Mouse (Mus musculus): Measurements from ENCODE around the gene Hspa14. TPM values are rescaled to one million over a fixed set of nuclear protein-coding genes. Genes with fewer than 3 reads are reported as not detected.

Gene Hspa14
- total RNA-seq (2021), result 10 to 100 TPM; 54.2 to 58.8 TPM
- long read RNA-seq, experiment 1, transcript Hspa14-201 (14 exons, 1,795 nt), result major isoform, 24 of 35 reads
- long read RNA-seq, experiment 1, partial matches to known transcripts, result 4 of 35 reads
- long read RNA-seq, experiment 1, other reads (novel, unspliced or antisense), result 6 of 35 reads
- long read RNA-seq, experiment 2, transcript Hspa14-201 (14 exons, 1,795 nt), result major isoform, 22 of 30 reads
- long read RNA-seq, experiment 2, partial matches to known transcripts, result 0 of 30 reads
- long read RNA-seq, experiment 2, other reads (novel, unspliced or antisense), result 6 of 30 reads

DNA sequence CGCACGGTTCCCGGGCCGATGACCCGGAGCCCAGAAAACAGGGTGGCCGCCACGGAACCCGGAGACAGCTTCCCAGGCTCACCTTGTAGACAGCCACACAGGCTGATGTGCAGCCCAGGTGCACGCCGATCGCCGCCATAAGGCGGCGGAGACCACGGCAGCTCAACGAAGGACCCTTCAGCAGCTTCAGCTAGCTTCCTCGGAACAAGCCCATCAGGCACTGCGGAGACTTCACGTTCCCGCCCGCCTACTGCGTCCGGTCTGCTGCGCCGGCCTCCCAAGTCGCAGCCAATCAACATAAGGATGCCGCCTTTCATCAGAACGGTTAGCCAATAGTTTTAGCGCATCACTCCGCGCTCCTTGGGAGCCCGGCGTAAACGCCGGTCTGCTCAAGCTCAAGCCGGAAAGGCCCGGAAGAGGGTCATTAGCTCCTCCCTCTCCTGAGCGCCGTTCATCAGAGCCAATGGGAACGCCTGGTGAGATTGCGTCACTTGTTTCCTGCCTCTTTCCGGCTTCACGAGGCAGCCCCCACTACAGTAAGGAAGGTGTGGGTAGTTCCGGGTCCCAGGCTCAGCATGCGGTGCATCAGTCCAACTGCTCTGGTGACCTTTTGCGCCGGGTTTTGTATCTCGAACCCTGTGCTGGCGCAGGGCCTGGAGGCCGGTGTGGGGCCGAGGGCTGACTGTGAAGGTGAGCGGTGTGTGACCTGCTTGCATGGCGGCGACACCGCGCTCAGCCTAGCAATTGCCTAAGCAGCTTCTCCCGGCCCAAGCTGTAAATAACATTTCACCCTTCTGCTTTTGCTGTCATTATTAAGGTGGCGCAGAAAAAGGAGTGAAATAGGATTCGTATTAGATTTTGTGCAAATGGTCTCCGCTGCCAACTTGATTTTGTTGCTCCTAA, at the start of gene Hspa14, which contains the start of the genes Gm45902 and Cdnf:
Gene Hspa14, minus strand, starts transcription at position 263 of the 903 bp plus-strand sequence.
Gene Gm45902, minus strand, starts transcription at position 239 of the 903 bp plus-strand sequence.
Gene Cdnf, plus strand, starts transcription at position 479 of the 903 bp plus-strand sequence.
- no peak for TF ChIP-seq CTCF (conservative IDR thresholded peaks at IDR 0.05)
- H3K27ac ChIP-seq, result peak within 1 kb of the TSS; percentile 97
- H3K4me3 ChIP-seq, result peak within 1 kb of the TSS; percentile 58
- DNase-seq (ENCODE audit: low spot score in 2 of 2), result peak; percentile 93 to 98

DNA sequence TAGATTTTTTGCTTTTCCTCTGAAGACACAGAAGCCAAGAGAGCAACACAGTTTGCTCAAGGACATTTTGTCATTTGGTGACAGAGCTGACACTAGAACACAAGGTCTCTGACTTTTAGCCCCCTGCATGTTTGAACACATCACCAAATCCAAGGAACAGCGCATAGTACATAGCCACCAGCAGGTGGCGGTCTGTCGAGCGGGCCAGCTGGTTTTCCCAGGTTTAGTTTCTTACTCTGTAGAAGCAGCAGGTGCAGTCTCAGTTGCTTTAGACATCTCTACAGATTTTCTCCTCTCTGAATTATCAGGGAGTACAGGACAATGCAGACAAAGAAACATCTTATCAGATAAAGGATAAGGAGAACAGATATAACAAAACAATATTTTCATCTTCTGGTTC, 34.0 kb upstream of the Hspa14 start:
- TF ChIP-seq CTCF (conservative IDR thresholded peaks at IDR 0.05), result peak; percentile 98
- DNase-seq (ENCODE audit: low spot score in 2 of 2), result peak; percentile 51 to 58
- Histone ChIP-seq H3K27ac (no peak overlapping the region), H3K4me3 (no peak overlapping the region)

DNA sequence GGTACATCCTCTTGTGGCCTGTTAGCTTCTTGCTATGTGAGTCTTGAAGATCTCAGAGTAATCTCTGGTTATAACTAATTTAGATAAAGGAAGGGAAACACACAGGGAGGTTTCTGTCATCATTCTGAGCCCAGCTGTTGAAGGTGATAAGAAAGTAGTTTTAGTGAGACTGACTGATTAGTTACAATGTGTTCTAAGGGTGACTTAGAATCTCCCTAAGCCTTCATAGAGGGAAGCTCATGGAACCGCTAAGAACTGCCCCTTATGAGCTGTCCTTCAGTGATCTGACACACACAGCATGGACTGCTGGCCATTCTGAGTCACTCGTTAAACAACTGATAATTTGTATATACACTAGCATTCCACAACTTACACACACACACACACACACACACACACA, 33.4 kb upstream of the Hspa14 start:
- no peak for TF ChIP-seq CTCF (conservative IDR thresholded peaks at IDR 0.05)
- no peak for DNase-seq (ENCODE audit: low spot score in 2 of 2)
- no peak overlapping the region for H3K27ac ChIP-seq

DNA sequence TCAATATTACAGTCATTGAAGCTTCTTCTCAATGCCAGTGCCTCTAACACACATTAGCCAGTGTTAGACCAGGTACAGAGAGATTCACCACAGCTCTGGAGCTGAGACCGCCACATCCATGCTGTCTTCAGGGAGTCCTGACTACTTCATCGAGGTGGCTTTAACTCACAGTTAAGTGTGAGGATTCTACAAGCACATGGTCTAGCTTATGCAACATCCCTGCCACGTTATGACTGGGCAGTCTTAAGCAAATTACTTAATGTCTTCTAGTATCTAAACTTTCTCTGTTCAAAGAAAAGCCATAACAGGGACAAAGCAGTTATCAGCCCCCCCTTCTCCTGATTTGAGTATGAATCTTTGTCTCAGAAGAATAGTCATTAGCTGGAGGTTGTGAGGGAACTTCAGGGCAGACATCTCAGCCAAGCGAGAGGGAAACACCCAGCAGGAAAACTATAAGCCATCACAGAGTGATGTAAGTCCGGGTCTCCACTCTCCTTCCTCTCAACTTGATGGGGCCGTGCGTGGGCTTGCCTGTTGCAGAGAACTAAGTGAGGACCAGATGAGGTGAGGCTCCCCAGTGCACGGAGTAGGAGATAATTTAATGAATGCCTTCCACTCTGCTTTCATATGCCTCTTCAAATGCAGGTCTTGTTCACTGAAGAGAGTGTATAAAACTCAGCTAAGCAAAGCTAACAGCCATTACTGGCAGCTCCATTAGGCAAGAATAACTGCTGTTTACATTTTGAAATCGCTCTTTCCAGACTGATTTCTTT, 28.9 kb upstream of the Hspa14 start:
- Histone ChIP-seq H3K4me3 (no peak overlapping the region), H3K27ac (no peak overlapping the region)
- DNase-seq (ENCODE audit: low spot score in 2 of 2), result no peak
- TF ChIP-seq CTCF (conservative IDR thresholded peaks at IDR 0.05), result no peak

More for the DNA sequence above, 33.4 kb upstream of the Hspa14 start:
- no peak overlapping the region for H3K4me3 ChIP-seq

DNA sequence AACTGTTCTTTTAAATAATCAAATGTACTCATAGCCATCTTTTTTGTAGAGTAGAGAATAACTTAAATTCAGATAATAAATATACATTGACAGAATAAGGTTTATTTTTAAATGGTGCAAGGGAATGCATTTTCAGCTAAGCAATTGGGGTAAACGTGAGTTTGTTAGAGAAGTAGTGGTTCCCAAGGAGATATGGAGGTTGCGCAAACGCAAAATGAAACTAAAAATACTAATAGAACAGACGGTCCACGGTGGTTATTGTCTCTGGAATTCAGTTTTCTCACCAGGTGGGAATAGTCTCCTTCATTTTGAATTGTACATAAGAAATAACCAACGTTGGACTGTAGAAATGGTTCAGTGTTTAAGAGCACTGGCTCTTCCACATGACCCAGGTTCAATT, 13.7 kb upstream of the Hspa14 start:
- TF ChIP-seq CTCF (conservative IDR thresholded peaks at IDR 0.05), result no peak
- DNase-seq (ENCODE audit: low spot score in 2 of 2), result no peak
- no peak overlapping the region for H3K27ac ChIP-seq
- no peak overlapping the region for H3K4me3 ChIP-seq

DNA sequence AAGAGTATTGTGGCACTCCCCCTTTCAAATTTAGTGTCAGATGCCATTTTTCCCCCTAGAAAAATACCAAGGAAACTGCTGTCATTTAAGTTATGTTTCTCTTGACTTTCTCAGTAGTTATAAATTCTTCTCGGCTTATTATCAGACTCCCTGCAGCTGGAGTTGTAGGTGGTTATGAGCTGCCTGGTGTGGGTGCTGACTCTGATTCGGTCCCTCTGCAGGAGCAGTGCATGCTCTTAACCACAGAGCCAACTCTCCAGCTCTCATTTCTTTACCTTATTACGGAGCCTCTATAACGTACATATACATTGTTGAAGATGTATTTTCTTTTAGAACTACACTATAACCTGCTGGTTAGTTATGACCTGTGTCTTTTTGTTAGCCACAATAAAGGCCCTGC, 9.9 kb upstream of the Hspa14 start:
- TF ChIP-seq CTCF (conservative IDR thresholded peaks at IDR 0.05), result no peak
- DNase-seq (ENCODE audit: low spot score in 2 of 2), result no peak
- H3K27ac ChIP-seq, result no peak overlapping the region
- no peak overlapping the region for H3K4me3 ChIP-seq

DNA sequence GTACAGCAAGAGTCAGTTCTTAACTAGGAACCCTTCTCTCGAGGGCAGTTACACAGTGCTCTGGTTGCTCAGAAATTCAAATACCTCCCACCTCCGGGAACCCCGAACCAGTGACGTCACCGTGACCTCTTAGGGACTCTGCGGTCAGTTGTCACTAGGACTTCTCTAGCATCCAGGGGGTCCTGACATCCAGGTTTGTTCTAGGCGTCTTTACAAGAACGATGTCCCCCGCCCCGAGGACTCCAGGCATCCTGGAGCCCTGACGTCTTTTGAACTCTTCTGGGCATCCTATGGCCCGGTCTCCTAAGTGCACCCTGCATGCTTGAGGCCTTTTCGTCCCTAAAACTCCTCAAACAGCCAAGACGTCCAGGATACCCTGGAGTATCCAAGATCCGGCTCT, 538 bp downstream of the Hspa14 start:
- Histone ChIP-seq H3K27ac (peak overlapping the region; percentile 89), H3K4me3 (peak overlapping the region; percentile 58)
- TF ChIP-seq CTCF (conservative IDR thresholded peaks at IDR 0.05), result no peak
- no peak for DNase-seq (ENCODE audit: low spot score in 2 of 2)

DNA sequence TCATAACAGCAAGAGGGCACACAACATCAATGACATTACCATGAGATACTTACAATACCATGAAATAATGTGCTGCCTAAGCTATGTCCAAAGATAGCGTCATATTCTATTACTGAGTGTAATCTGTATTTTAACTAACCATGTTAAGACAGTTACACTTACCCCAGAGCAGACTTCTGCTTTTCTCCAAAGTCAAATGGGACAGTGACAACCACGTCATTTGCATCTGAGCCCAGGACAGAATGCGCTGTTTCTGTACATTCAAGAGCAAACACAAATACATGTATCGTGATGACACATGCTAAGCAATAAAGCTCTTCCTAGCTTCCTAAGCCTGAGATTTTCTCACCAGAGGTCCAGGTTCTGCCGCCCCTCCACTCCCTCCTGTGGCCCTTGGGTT, 11.7 kb downstream of the Hspa14 start:
- Histone ChIP-seq H3K4me3 (no peak overlapping the region), H3K27ac (no peak overlapping the region)
- DNase-seq (ENCODE audit: low spot score in 2 of 2), result no peak
- no peak for TF ChIP-seq CTCF (conservative IDR thresholded peaks at IDR 0.05)

DNA sequence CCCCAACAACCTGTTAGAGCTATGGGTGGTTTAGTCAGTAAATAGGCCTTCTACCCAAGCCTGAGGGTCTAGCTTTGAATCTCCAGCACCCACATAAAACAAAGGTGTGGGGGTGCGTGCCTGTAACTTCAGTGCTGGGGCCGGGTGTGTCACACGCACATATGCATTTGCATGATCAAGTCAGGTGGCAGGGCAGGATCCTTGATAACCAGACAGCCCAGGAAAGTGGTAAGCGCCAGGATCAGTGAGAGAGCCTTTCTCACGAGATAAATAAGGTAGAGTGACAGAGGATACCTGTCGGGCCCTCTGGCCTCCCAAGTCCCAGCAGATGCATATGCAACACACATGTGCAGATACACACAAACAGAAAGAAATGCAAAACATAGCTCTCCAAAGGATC, 13.1 kb downstream of the Hspa14 start:
- DNase-seq (ENCODE audit: low spot score in 2 of 2), result no peak
- Histone ChIP-seq H3K27ac (no peak overlapping the region), H3K4me3 (no peak overlapping the region)
- no peak for TF ChIP-seq CTCF (conservative IDR thresholded peaks at IDR 0.05)

DNA sequence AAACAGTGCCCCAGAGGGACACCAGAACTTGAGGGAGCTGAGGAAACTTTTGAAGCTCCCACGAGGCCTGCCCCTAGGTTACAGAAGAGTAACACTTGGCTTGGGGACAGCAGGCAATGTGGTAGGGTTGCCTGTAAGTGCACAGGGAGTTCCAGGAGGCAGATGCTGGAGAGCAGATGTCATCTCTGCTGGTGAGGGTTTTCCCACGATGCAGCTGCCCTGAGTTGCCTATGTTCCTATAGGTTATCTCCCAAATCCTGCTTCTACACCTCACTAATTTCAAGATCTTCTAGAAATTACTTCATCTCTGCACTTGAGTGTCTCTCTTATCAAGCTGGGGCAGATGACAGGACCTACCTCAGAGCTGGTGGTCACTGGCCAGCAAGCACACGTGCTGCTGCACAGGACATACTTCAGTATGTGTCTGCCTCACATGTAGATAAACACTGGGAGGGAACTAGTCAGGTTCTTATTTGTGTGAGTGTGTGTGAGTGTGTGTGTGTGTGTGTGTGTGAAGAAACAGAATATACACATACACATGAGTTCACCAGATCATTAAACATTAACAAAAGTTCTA, 18.7 kb downstream of the Hspa14 start:
- no peak overlapping the region for H3K27ac ChIP-seq
- no peak for TF ChIP-seq CTCF (conservative IDR thresholded peaks at IDR 0.05)
- no peak overlapping the region for H3K4me3 ChIP-seq
- DNase-seq (ENCODE audit: low spot score in 2 of 2), result no peak

DNA sequence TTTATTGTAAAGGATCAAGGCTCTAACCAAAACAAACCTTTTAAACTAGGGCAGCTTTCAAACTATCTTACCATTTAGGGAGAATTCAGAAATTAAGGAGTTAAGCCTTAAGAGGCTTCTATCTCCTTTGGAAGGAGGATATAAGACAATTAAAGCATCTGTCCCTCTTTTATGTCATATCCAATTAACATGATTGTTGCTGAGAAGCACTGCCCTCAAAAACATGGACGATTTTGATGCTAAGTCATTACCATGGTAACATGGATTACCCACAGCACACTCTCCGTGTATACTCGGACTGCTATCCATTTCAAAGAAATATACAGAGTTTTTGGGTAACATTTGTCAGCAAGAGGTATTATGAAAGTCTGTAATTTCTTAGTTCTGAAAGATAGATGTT, 22.8 kb downstream of the Hspa14 start:
- no peak for DNase-seq (ENCODE audit: low spot score in 2 of 2)
- no peak overlapping the region for H3K27ac ChIP-seq
- TF ChIP-seq CTCF (conservative IDR thresholded peaks at IDR 0.05), result no peak
- no peak overlapping the region for H3K4me3 ChIP-seq

DNA sequence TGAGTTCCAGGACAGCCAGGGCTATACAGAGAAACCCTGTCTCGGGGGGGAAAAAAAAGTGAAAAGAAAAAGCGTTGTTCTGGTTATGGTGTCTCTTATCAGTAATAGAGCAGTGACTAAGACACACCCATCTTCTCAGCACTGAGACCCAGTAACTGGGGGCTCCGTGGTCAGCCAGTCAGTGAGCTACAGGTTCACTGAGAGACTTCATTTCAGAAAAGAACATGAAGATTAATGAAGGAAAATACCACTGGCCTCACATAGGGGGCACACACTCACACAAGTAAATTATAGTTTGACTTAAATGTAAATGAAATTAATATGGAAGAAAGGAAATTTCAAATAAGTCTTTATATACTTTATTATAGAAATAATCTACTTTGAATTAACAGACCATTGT, 32.4 kb downstream of the Hspa14 start:
- peak; percentile 60 for TF ChIP-seq CTCF (conservative IDR thresholded peaks at IDR 0.05)
- Histone ChIP-seq H3K27ac (no peak overlapping the region), H3K4me3 (no peak overlapping the region)
- no peak for DNase-seq (ENCODE audit: low spot score in 2 of 2)

All from layer of hippocampus, adult 2 months (tissue).